Mouse (Mus musculus) midbrain, embryonic 10.5 days (tissue): ENCODE data around the gene Zfp512b. TPM values are rescaled to one million over a fixed set of nuclear protein-coding genes. Genes with fewer than 3 reads are reported as not detected.

Experiments used
- DNase-seq: peaks from one replicate; pipeline ENCODE4 v3.0.0-alpha.2; 2017; ENCODE audit warnings: low spot score
- H3K27ac ChIP-seq: fragments of 300-500 bp; sonication (generic); replicated peaks from 2 replicates; pipeline ENCODE4 v1.5.1; 2016; ENCODE audit warnings: mild to moderate bottlenecking
- H3K27me3 ChIP-seq: fragments of 300-500 bp; sonication (generic); 2 replicates; pipeline ENCODE4 v1.6.1; 2016; ENCODE audit warnings: low read depth, mild to moderate bottlenecking; ENCODE audit not compliant: poor library complexity, severe bottlenecking
- H3K36me3 ChIP-seq: fragments of 300-500 bp; sonication (generic); 2 replicates; pipeline ENCODE4 v1.6.1; 2016; ENCODE audit warnings: mild to moderate bottlenecking, moderate library complexity
- H3K4me1 ChIP-seq: fragments of 300-500 bp; sonication (generic); 2 replicates; pipeline ENCODE4 v1.6.1; 2016
- H3K4me3 ChIP-seq: fragments of 300-500 bp; sonication (generic); 2 replicates; pipeline ENCODE4 v1.5.1; 2016; ENCODE audit warnings: mild to moderate bottlenecking, moderate library complexity
- H3K9me3 ChIP-seq: fragments of 300-500 bp; sonication (generic); replicated peaks from 2 replicates; pipeline ENCODE4 v1.6.1; 2016; ENCODE audit warnings: mild to moderate bottlenecking
- WGBS: fragments of 180-500 bp; shearing (Covaris S2); methylation state at CpG from one replicate; pipeline ENCODE4 v1.1.7; 2016; 5-methylcytosine and 5-hydroxymethylcytosine counted together
- polyA plus RNA-seq: library from polyadenylated mRNA; unstranded; fragments of >200 nt; fragmentation: Nextera tagmentation; extraction: Ambion mirVana; gene quantifications from 2 replicates; pipeline ENCODE4 v1.2.1, GENCODE M21; 2016

Gene Zfp512b
- polyA plus RNA-seq, 1 experiment from 2014 or later: 34.6 TPM

DNA sequence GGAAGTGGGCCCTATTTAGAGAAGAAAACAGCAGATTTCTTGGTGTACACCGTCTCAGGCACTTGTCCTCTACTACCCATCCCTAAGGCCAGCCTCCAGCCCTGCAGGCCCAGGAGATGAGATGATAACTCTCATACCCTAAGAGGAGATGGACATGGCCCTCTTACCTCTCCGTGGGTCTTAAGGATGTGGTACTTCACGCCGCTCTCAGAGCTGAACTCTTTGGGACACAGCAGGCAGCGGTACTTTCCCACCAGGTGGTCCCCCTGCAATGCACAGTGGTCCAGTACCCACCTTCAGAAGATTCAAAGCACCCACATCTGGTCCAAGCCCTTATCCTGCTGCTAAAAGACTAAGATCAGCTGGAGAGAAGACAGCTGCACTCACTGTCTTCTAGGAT, 7.1 kb downstream of the Zfp512b start:
- H3K4me1 ChIP-seq: peaks cover 21% of the 10 kb centered on the region
- DNase-seq: no peak
- 95% methylated on average over 5 of the region's 5 CpGs for WGBS
- no peak overlapping the region for H3K27ac ChIP-seq
- H3K27me3 ChIP-seq: no peaks in the 10 kb centered on the region
- H3K4me3 ChIP-seq: no peak overlapping the region
- H3K36me3 ChIP-seq: peaks cover 76% of the 10 kb centered on the region
- no peaks in the 10 kb centered on the region for H3K9me3 ChIP-seq

DNA sequence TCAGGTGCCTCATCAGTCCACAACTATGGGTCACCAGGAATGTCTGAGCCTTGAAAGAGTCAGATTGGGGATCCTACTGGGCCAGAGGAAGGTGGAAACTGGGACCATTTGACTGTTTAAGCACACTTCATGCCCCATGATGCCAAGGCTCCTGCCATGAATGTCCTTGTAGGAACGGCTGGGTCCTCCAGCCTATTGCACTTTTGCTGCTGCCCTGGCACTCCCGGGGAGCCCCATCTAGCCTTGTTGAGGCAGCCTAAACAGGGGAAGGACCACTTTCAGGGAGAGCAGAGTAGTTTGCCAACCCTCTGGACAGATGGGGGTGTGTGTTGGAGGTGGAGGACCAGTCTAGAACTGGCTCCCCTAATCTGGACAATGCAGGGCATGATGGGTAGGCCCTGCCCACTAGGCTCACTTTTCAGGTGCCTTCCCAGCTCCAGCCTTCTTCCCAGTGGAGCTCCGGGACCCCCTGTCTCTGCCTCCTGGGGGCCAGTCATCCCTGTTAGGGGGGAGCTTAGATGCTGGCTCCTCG, 8.1 kb downstream of the Zfp512b start, which contains the start of gene Uckl1:
Gene Uckl1, minus strand, starts transcription at position 482 of the 532 bp plus-strand sequence.
- Histone ChIP-seq H3K4me1 (peaks cover 23% of the 10 kb centered on the region), H3K27ac (no peak within 1 kb of the TSS), H3K36me3 (peaks cover 65% of the 10 kb centered on the region), H3K27me3 (no peaks in the 10 kb centered on the region), H3K9me3 (no peaks in the 10 kb centered on the region), H3K4me3 (no peak within 1 kb of the TSS)
- no peak for DNase-seq
- WGBS: 97% methylated on average over 4 of the region's 4 CpGs

DNA sequence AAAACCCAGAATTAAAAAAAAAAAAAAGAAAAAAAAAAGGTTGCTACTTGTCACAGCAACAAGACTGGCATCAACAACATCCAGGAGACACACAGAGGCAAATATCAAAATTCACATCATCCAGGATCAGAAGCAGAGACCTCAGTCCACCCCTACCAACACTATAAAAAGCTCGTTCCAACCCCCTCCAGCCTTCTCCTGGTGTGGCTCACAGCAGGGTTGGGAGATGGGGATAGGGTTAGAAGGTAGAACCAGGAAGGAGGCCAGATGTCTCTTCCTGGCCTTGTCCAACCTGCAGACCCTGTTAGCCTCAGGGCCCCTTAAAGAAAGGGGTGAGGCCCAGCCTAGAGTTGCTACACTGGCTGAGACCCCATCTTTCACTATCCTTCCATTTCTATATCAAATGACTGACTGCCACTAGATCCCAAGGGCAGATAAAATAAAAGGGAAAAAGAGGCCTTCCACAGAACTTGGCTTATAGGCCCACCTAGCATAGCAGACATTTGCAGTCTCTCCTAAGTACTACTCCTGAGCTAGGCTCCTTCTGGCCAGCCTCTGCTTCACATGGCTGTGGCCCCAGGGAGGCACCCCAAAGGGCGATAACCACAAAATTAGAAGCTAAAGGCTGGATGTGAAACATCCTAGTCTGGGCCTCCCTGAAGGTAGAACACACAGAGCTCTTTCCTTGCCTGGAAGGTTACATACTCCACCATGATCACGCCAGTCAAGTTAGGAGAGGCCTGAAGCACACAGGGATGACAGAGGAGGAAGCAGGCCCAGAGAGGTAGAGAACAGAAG, 8.9 kb downstream of the Zfp512b start:
- no peaks in the 10 kb centered on the region for H3K9me3 ChIP-seq
- 86% methylated on average over 3 of the region's 3 CpGs for WGBS
- no peak overlapping the region for H3K27ac ChIP-seq
- no peaks in the 10 kb centered on the region for H3K27me3 ChIP-seq
- H3K4me1 ChIP-seq: peaks cover 23% of the 10 kb centered on the region
- H3K36me3 ChIP-seq: peaks cover 57% of the 10 kb centered on the region
- peak; percentile 9 for DNase-seq
- no peak overlapping the region for H3K4me3 ChIP-seq

DNA sequence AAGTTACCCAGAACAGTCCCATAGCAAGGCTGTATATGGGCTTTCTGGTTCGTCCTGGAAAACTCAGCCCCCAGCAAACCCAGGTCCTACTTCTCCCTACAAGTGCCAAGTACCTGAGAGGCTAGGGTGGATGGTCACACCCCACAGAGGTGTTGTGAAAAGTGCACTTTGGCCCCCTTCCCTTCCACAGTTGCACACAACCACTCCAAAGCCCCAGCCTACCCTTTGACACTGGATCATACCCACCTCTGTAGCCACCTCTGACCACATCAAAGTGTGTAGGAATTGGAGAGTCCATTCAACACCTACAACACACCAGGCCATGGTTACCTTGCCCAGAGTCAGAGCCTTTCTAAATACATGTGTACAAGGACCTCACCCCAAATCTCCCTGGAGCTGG, 9.7 kb downstream of the Zfp512b start:
- no peak overlapping the region for H3K27ac ChIP-seq
- 90% methylated on average over 1 of the region's 1 CpGs for WGBS
- no peak for DNase-seq
- no peak overlapping the region for H3K4me3 ChIP-seq
- H3K36me3 ChIP-seq: peaks cover 50% of the 10 kb centered on the region
- peaks cover 24% of the 10 kb centered on the region for H3K4me1 ChIP-seq
- H3K9me3 ChIP-seq: no peaks in the 10 kb centered on the region
- H3K27me3 ChIP-seq: no peaks in the 10 kb centered on the region

DNA sequence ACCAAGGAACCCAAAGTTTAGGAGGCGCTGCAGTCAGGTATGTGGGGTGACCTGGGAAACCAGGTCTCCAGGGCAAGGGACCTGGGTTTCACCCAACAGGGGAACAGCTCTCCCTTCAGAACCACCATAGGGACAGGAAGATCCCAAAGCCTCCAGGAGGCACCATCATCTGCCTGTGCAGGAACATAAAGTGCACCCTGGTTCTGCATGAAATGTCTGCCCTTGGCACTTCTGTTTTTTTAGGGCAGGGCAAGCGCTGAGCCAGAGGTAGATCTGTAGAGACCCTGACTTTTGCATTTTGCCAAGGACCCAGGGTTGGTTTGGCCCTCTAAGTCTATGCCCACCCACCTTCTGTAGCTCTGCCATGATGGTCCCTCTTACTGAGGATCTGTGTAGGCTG, 10.2 kb downstream of the Zfp512b start:
- Histone ChIP-seq H3K27ac (0 out of 2 replicates have a peak overlapping the region, but pooled peaks have one; percentile 95), H3K4me3 (peak overlapping the region; percentile 85; the same call in 1 of the 2 replicates)
- WGBS: 83% methylated on average over 2 of the region's 2 CpGs

DNA sequence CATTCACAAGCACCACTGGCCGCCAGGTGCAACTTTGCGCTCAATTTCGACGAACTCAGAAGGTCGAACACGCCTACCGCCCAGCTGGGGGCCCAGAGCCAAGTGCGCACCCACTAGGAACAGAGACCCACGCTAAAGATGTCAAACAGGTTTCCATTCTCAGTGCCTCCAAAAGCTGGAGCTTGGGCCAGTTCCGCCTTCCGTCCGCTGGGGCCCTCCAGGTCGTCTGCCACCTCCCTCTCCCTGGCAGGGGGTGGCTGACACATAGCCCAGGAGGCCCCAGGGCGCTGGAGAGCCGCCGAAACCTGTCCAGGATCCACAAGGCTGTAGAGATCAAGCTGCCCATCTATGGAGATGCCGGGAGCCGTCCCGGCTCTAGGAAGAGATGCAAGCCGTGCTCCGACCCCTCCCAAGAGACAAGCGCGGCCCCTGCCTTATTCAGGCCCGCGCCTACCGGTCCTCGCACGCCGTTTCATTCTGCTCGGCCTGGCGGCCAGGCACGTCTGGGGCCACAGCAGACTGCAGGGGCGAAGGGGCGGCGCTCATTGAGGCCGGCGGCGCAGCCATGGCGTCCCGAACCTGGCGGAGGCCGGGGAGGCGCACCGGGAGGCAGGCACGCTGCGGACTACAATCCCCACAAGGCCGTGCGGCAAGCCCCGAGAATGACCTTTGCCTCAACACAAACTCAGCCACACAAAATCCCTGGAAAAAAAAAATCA, 11.0 kb downstream of the Zfp512b start:
- WGBS: under 1% methylated on average over 49 of the region's 49 CpGs
- H3K9me3 ChIP-seq: no peaks in the 10 kb centered on the region
- peak overlapping the region; percentile 95 for H3K27ac ChIP-seq

More for the DNA sequence above, 10.2 kb downstream of the Zfp512b start:
- Histone ChIP-seq H3K9me3 (no peaks in the 10 kb centered on the region), H3K27me3 (no peaks in the 10 kb centered on the region), H3K36me3 (peaks cover 44% of the 10 kb centered on the region), H3K4me1 (peaks cover 26% of the 10 kb centered on the region)
- DNase-seq: no peak

DNA sequence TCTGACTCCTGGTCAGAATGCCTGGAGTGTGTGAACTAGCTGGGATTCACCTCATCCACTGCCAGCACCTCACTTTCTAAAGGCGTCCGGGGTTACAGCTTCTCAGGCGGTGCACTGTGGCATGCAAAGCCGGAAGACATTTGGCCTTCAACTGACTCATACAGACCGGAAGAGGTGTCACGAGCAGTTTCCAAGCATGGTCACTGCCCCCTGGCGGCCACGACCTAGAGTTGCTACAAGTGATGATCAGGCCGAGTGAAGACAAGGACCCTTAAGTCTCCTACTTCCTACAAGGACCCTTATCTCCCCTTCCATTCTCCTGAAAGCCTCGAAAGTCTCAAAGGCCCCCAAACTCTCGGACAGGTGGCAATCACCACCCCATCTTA, 11.6 kb downstream of the Zfp512b start:
- H3K9me3 ChIP-seq: no peaks in the 10 kb centered on the region
- no peaks in the 10 kb centered on the region for H3K27me3 ChIP-seq
- under 1% methylated on average over 11 of the region's 11 CpGs for WGBS
- peak; percentile 88 for DNase-seq
- peak overlapping the region; percentile 85 for H3K4me3 ChIP-seq
- H3K36me3 ChIP-seq: peaks cover 31% of the 10 kb centered on the region
- H3K4me1 ChIP-seq: peaks cover 26% of the 10 kb centered on the region
- peak overlapping the region; percentile 95 for H3K27ac ChIP-seq

More for the DNA sequence above, 11.0 kb downstream of the Zfp512b start:
- DNase-seq: peak; percentile 85
- Histone ChIP-seq H3K4me1 (peaks cover 26% of the 10 kb centered on the region), H3K36me3 (peaks cover 36% of the 10 kb centered on the region), H3K27me3 (no peaks in the 10 kb centered on the region), H3K4me3 (peak overlapping the region; percentile 85)

DNA sequence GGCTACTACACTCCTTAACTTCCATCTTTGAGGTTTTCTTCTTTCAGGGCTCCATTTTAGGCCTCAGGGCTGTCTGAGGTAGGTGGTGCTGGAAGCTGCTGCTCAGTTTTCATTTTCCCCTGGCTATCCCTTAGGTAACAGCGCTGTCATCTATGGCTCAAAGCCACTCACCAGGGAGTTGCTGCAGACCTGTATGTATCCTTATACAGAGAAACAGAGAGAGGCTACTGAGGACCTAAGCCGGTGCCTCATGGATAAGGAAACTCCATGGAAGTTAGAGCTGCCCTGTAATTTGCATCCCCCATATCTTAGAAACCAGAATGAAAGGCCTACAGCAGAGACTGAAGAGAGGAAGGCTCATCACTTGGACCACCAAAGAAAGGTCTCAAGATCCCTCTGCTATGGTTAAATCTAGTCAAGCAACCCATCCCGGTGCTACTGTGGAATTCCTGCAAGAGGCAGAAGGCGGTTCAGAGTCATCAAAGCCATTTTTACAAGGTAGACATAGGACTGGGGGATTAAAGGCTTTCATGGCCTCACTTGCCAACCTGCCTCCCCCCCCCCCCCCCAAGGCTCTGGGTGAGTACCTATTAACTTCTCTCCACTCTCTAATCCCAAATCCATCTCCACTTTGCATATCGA, 12.4 kb downstream of the Zfp512b start:
- peaks cover 23% of the 10 kb centered on the region for H3K36me3 ChIP-seq
- DNase-seq: no peak
- no peaks in the 10 kb centered on the region for H3K9me3 ChIP-seq
- peak overlapping the region; percentile 85 for H3K4me3 ChIP-seq
- peaks cover 26% of the 10 kb centered on the region for H3K4me1 ChIP-seq
- 78% methylated on average over 5 of the region's 5 CpGs for WGBS
- H3K27me3 ChIP-seq: no peaks in the 10 kb centered on the region
- peak overlapping the region; percentile 95 for H3K27ac ChIP-seq

DNA sequence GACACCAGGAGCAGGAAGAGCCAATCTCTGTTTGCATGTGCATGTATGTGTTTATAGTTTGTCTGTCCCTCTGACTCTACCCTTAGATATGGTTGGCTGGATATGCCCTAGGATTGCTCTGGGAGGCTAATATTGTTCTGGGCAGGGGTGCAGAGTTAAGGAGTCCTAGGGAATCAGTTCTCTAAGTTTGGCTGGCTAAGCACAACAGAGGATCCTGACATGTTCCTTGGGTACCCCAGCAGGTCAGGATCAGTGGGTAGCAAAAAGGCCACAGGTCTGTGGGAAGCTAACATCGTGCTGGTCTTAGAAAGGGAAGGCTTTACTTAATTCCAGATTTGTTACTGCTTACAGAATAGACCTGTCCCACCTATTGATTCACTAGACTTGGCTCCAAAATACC, 12.9 kb downstream of the Zfp512b start:
- Histone ChIP-seq H3K27me3 (no peaks in the 10 kb centered on the region), H3K36me3 (peaks cover 18% of the 10 kb centered on the region), H3K9me3 (no peaks in the 10 kb centered on the region), H3K27ac (no peak overlapping the region), H3K4me3 (no peak overlapping the region), H3K4me1 (peaks cover 26% of the 10 kb centered on the region)
- DNase-seq: no peak
- WGBS: 92% methylated on average over 1 of the region's 1 CpGs

DNA sequence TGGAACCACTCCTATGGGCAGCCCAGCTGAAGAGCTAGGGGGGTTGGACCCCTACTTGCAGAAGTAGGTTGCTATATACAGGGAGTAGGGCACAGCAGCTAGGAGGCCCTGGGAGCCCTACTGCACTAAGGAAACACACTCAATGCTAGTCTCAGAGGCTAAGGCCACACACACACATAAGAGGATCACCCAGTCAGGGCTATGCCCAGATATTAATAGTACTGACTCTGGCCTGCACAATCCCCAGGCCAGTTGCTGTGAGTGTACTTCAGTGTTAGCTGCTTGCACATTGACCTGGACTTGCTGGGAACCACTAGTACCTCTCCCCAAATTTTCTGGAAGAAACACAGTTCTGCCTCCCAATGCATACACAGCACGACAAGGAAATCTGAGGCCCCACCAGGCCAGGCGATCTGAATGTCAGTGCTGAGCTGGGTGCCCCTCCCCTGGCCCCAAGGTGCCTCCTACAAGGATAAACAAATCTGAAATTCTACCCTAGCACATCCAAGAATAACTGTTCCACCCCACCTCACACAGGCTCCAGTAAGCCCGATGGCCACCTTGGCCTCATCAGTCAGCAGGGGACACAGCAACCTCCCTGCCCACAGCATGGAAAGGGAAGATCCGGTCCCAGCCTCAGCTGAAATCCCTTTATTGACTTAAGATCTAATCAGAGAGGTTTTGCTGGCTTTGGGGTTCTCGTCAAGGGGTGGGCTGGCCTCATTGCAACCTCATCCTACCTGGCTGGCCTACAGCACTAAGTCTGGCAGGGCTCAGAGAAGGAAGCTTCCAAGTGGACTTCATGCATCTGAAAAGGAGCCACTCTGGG, 13.6 kb downstream of the Zfp512b start:
- H3K36me3 ChIP-seq: peaks cover 18% of the 10 kb centered on the region
- H3K27me3 ChIP-seq: no peaks in the 10 kb centered on the region
- H3K4me1 ChIP-seq: peaks cover 26% of the 10 kb centered on the region
- H3K4me3 ChIP-seq: no peak overlapping the region
- H3K27ac ChIP-seq: no peak overlapping the region
- WGBS: 73% methylated on average over 5 of the region's 5 CpGs
- DNase-seq: peak; percentile 10
- H3K9me3 ChIP-seq: no peaks in the 10 kb centered on the region

DNA sequence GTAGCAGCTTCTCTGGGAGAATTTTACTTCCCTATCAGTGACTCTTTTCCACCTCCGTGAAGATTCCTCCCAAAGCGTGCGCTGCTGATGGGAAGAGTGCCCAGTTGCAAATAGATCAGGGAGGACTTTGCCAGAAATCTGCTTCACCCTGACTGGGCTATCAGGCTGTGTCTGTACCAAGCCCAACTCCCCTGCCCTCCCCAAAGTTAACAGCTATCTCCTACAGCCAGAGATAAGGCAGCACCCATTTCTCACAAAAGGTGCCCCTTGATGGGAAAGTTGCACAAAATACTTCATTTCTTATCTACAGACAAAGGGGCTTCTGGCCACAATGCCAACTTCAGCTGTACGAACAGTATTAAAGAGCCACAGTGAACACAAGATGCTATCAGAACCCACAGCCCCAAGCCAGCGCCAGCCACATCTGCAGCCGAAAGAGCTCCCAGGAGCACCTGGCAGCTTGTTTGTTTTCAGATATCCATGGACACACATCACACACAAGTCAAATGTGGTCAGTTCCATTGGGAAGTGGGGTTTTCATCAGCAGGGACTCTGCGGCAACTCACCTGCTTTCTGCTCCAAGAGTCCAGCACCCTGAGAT, 14.5 kb downstream of the Zfp512b start:
- no peaks in the 10 kb centered on the region for H3K27me3 ChIP-seq
- peak; percentile 11 for DNase-seq
- 85% methylated on average over 7 of the region's 7 CpGs for WGBS
- no peak overlapping the region for H3K4me3 ChIP-seq
- peaks cover 26% of the 10 kb centered on the region for H3K4me1 ChIP-seq
- H3K27ac ChIP-seq: no peak overlapping the region
- no peaks in the 10 kb centered on the region for H3K9me3 ChIP-seq
- H3K36me3 ChIP-seq: peaks cover 19% of the 10 kb centered on the region
